Mouse (Mus musculus) thymus, postnatal 25 days (tissue): ENCODE results near the gene Lgals2.

Experiments
- DNase-seq: peaks from one replicate; pipeline ENCODE4 v3.0.0; 2022

Gene Lgals2

GRCm38 (mm10) chr15:78810146-78810545 lies 45.2 kb downstream of the Lgals2 start:
- peak; percentile 50 for DNase-seq

GRCm38 (mm10) chr15:78809739-78810138 lies 45.6 kb downstream of the Lgals2 start:
- DNase-seq, result no peak

- DNase-seq, result no peak
Measured at GRCm38 (mm10) chr15:78808980-78809379, 46.3 kb downstream of the Lgals2 start.

- no peak for DNase-seq
Measured at GRCm38 (mm10) chr15:78807141-78807540, 48.2 kb downstream of the Lgals2 start.

GRCm38 (mm10) chr15:78806614-78807013 lies 48.7 kb downstream of the Lgals2 start:
- no peak for DNase-seq

GRCm38 (mm10) chr15:78805351-78805750 lies 50.0 kb downstream of the Lgals2 start:
- DNase-seq, result no peak

- no peak for DNase-seq
Measured at GRCm38 (mm10) chr15:78804326-78804725, 51.0 kb downstream of the Lgals2 start.

GRCm38 (mm10) chr15:78803499-78803900 lies 51.8 kb downstream of the Lgals2 start:
- DNase-seq, result no peak

GRCm38 (mm10) chr15:78802776-78803391 lies 52.4 kb downstream of the Lgals2 start, which contains the start of gene Card10:
Gene Card10 (minus strand): TSS chr15:78803042.
- peak; percentile 51 for DNase-seq

GRCm38 (mm10) chr15:78801971-78802741 lies 53.2 kb downstream of the Lgals2 start:
- peak; percentile 54 for DNase-seq

GRCm38 (mm10) chr15:78801571-78801970 lies 53.8 kb downstream of the Lgals2 start:
- DNase-seq, result no peak
